Comparison of ENCODE assay signal across 27 mouse cellular contexts in the genomic region with DNA sequence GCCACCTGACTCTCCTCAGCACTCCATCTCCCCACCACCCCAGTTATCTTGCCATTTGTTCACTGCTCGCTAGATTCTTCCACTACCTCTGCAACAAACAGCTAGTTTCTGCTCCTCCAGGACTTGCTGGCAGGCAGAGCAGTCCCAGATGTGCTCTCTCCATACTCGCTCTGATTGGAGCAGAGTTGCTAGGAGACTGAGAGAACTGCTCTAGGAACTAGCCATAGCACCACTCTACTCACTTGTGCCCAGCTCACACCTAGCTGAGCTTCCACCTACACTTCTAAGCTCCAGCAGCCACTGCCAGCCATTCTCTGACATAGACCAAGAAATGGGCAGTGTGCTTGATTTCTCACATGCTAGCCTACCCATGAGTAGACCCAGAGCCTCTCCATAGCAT.
"Had no signal": no experiment of that assay in that cellular context is flagged by ENCODE, and none has a peak within 500 bp of the region (broad histone marks: within the 10 kb centered on the region; RNA-seq: fewer than 3 reads in every experiment).

No protein-coding gene starts in this region.

- H3K4me1 ChIP-seq: embryonic facial prominence, embryonic 12.5 days; embryonic facial prominence, embryonic 13.5 days; embryonic facial prominence, embryonic 15.5 days; forebrain, embryonic 10.5 days; forebrain, embryonic 12.5 days; forebrain, embryonic 13.5 days; forebrain, embryonic 15.5 days; heart, embryonic 10.5 days had no signal

- H3K9me3 ChIP-seq: embryonic facial prominence, embryonic 12.5 days; embryonic facial prominence, embryonic 13.5 days; embryonic facial prominence, embryonic 15.5 days; forebrain, embryonic 10.5 days; forebrain, embryonic 12.5 days; forebrain, embryonic 13.5 days; forebrain, embryonic 15.5 days; heart, embryonic 10.5 days had no signal

- H3K9ac ChIP-seq: embryonic facial prominence, embryonic 12.5 days; embryonic facial prominence, embryonic 13.5 days; embryonic facial prominence, embryonic 15.5 days; forebrain, embryonic 12.5 days; forebrain, embryonic 13.5 days; forebrain, embryonic 15.5 days; forebrain, postnatal 0 days had no signal

- DNase-seq: cerebellum, adult 8-10 months; cerebellum, adult 9-10 months; cerebellum, adult 9-11 months; cerebellum, postnatal 10 days; cerebellum, postnatal 14 days; cerebellum, postnatal 25 days; cerebellum, postnatal 36 days; embryo, embryonic 11 days; forebrain, postnatal 0 days; gastrocnemius, adult 2 months; gastrocnemius, postnatal 10 days; gastrocnemius, postnatal 14 days; gastrocnemius, postnatal 25 days; gastrocnemius, postnatal 36 days; heart, adult 18-20 months; heart, adult 2 months had no signal

- H3K27ac ChIP-seq: embryonic facial prominence, embryonic 12.5 days; embryonic facial prominence, embryonic 13.5 days; embryonic facial prominence, embryonic 15.5 days; forebrain, embryonic 10.5 days; forebrain, embryonic 12.5 days; forebrain, embryonic 13.5 days; forebrain, embryonic 15.5 days; gastrocnemius, adult 2 months; heart, adult 2 months; heart, embryonic 10.5 days had no signal

- H3K4me2 ChIP-seq: embryonic facial prominence, embryonic 12.5 days; embryonic facial prominence, embryonic 13.5 days; embryonic facial prominence, embryonic 15.5 days; forebrain, embryonic 12.5 days; forebrain, embryonic 13.5 days; forebrain, embryonic 15.5 days had no signal

- ATAC-seq: forebrain, embryonic 13.5 days; forebrain, embryonic 14.5 days; forebrain, embryonic 15.5 days; forebrain, embryonic 16.5 days; forebrain, postnatal 0 days had no signal

- H3K36me3 ChIP-seq: embryonic facial prominence, embryonic 12.5 days; embryonic facial prominence, embryonic 13.5 days; embryonic facial prominence, embryonic 15.5 days; forebrain, embryonic 10.5 days; forebrain, embryonic 12.5 days; forebrain, embryonic 15.5 days; heart, embryonic 10.5 days had no signal

- H3K4me3 ChIP-seq: embryonic facial prominence, embryonic 12.5 days; embryonic facial prominence, embryonic 13.5 days; embryonic facial prominence, embryonic 15.5 days; erythroblast, embryonic 14.5 days; forebrain, embryonic 10.5 days; forebrain, embryonic 12.5 days; forebrain, embryonic 13.5 days; forebrain, embryonic 15.5 days; gastrocnemius, adult 2 months; heart, adult 2 months; heart, embryonic 10.5 days had no signal

- H3K27me3 ChIP-seq: embryonic facial prominence, embryonic 12.5 days; embryonic facial prominence, embryonic 13.5 days; embryonic facial prominence, embryonic 15.5 days; forebrain, embryonic 12.5 days; forebrain, embryonic 13.5 days; forebrain, embryonic 15.5 days had no signal
